Mouse (Mus musculus) thymus, adult 2 months (tissue): ENCODE data around the gene C5ar1. TPM values are rescaled to one million over a fixed set of nuclear protein-coding genes. Genes with fewer than 3 reads are reported as not detected.

Source experiments
- DNase-seq: peaks from one replicate; pipeline ENCODE4 v3.0.0; 2021
- H3K27ac ChIP-seq: fragments of 200-500 bp; 2 replicates; pipeline ENCODE4 v1.5.1; 2012; ENCODE audit warnings: low read length, control low read depth; ENCODE audit not compliant: control insufficient read depth, insufficient read depth
- H3K27me3 ChIP-seq: fragments of 200-500 bp; 2 replicates; pipeline ENCODE4 v1.6.1; 2012; ENCODE audit warnings: mild to moderate bottlenecking, low read length, moderate library complexity, mixed read lengths; ENCODE audit not compliant: control insufficient read depth, insufficient read depth
- H3K36me3 ChIP-seq: fragments of 200-500 bp; 2 replicates; pipeline ENCODE4 v1.6.1; 2012; ENCODE audit warnings: mild to moderate bottlenecking, low read length, moderate library complexity; ENCODE audit not compliant: control insufficient read depth, insufficient read depth
- H3K4me1 ChIP-seq: fragments of 200-500 bp; replicated peaks from 2 replicates; pipeline ENCODE4 v1.6.1; 2012; ENCODE audit warnings: low read length; ENCODE audit not compliant: control insufficient read depth, insufficient read depth
- H3K4me3 ChIP-seq: fragments of 200-500 bp; 2 replicates; pipeline ENCODE4 v1.5.1; 2012; ENCODE audit warnings: mild to moderate bottlenecking, low read length, control low read depth, moderate library complexity; ENCODE audit not compliant: control insufficient read depth, insufficient read depth
- CTCF ChIP-seq: fragments of 200-500 bp; IDR thresholded peaks from 2 replicates; pipeline ENCODE4 v1.5.1; 2012; ENCODE audit warnings: mild to moderate bottlenecking, control low read depth, low read length, moderate library complexity, borderline replicate concordance; ENCODE audit not compliant: control insufficient read depth, poor library complexity, insufficient read depth; ENCODE audit errors: extremely low read depth
- POLR2A ChIP-seq: fragments of 200-500 bp; IDR thresholded peaks from 2 replicates; pipeline ENCODE4 v1.6.1; 2012; ENCODE audit warnings: mild to moderate bottlenecking, low read length, control low read depth, moderate library complexity; ENCODE audit not compliant: control insufficient read depth, poor library complexity, insufficient read depth; ENCODE audit errors: extremely low read depth
- WGBS: fragments of 180-500 bp; shearing (Covaris S2); methylation state at CpG from one replicate; pipeline ENCODE4 v1.1.7; 2018; 5-methylcytosine and 5-hydroxymethylcytosine counted together
- polyA plus RNA-seq: library from polyadenylated mRNA; depleted of rRNA; stranded (reverse); fragments of >200 nt; gene quantifications from 2 replicates; pipeline ENCODE4 v1.2.3, GENCODE M21; 2012

Gene C5ar1
- polyA plus RNA-seq, 1 experiment: 3.2 TPM

GRCm38 (mm10) chr7:16239554-16239997 is 19.8 kb downstream of the C5ar1 start:
- 77% methylated on average over 9 of the region's 9 CpGs for WGBS
- Histone ChIP-seq H3K27ac (no peak overlapping the region; the same call in 1 of the 2 replicates), H3K36me3 (no peaks in the 10 kb centered on the region), H3K4me1 (no peaks in the 10 kb centered on the region), H3K4me3 (no peak overlapping the region), H3K27me3 (no peaks in the 10 kb centered on the region)
- no peak for DNase-seq
- TF ChIP-seq CTCF: no peak
- no peak for TF ChIP-seq POLR2A

GRCm38 (mm10) chr7:16229869-16230268 is 29.5 kb downstream of the C5ar1 start:
- no peak overlapping the region for H3K27ac ChIP-seq
- WGBS: 83% methylated on average over 5 of the region's 5 CpGs
- no peak for TF ChIP-seq POLR2A
- TF ChIP-seq CTCF: no peak
- H3K27me3 ChIP-seq: no peaks in the 10 kb centered on the region
- no peaks in the 10 kb centered on the region for H3K36me3 ChIP-seq
- DNase-seq: no peak
- H3K4me3 ChIP-seq: no peak overlapping the region
- no peaks in the 10 kb centered on the region for H3K4me1 ChIP-seq

GRCm38 (mm10) chr7:16221582-16222272 is 37.6 kb downstream of the C5ar1 start, which contains the start of gene Dhx34:
TSS of gene Dhx34 (minus strand) at chr7:16222037.
- DNase-seq: peak; percentile 94
- TF ChIP-seq CTCF (peak; percentile 86), POLR2A (peak; percentile 85)
- H3K4me3 ChIP-seq: peak within 1 kb of the TSS; percentile 79
- no peaks in the 10 kb centered on the region for H3K27me3 ChIP-seq
- H3K4me1 ChIP-seq: peaks cover 5% of the 10 kb centered on the region
- WGBS: under 1% methylated on average over 34 of the region's 34 CpGs
- H3K27ac ChIP-seq: peak within 1 kb of the TSS; percentile 82
- no peaks in the 10 kb centered on the region for H3K36me3 ChIP-seq

- Histone ChIP-seq H3K27me3 (no peaks in the 10 kb centered on the region), H3K36me3 (peaks cover 19% of the 10 kb centered on the region; the same call in 1 of the 2 replicates), H3K4me3 (no peak overlapping the region), H3K4me1 (peaks cover 6% of the 10 kb centered on the region), H3K27ac (no peak overlapping the region)
- DNase-seq: no peak
- TF ChIP-seq CTCF (no peak), POLR2A (no peak)
- WGBS: 98% methylated on average over 9 of the region's 9 CpGs
These were observed 45.4 kb downstream of the C5ar1 start for GRCm38 (mm10) chr7:16213986-16214385.

GRCm38 (mm10) chr7:16213196-16213595 is 46.1 kb downstream of the C5ar1 start:
- 94% methylated on average over 6 of the region's 6 CpGs for WGBS
- Histone ChIP-seq H3K4me1 (peaks cover 9% of the 10 kb centered on the region), H3K27me3 (no peaks in the 10 kb centered on the region), H3K4me3 (no peak overlapping the region), H3K36me3 (peaks cover 19% of the 10 kb centered on the region; the same call in 1 of the 2 replicates), H3K27ac (no peak overlapping the region)
- no peak for DNase-seq
- TF ChIP-seq POLR2A (no peak), CTCF (no peak)

GRCm38 (mm10) chr7:16210862-16211365 is 48.4 kb downstream of the C5ar1 start:
- Histone ChIP-seq H3K36me3 (peaks cover 16% of the 10 kb centered on the region; the same call in 1 of the 2 replicates), H3K4me3 (no peak overlapping the region), H3K27me3 (no peaks in the 10 kb centered on the region), H3K27ac (no peak overlapping the region), H3K4me1 (peaks cover 32% of the 10 kb centered on the region)
- DNase-seq: no peak
- TF ChIP-seq POLR2A (no peak), CTCF (peak; percentile 28; the same call in 1 of the 2 replicates)
- 89% methylated on average over 12 of the region's 12 CpGs for WGBS
